Mouse (Mus musculus) lung, embryonic 16.5 days (tissue): ENCODE measurements around the gene Cdsn. TPM values are rescaled to one million over a fixed set of nuclear protein-coding genes. Genes with fewer than 3 reads are reported as not detected.

Experiments
- ATAC-seq: fragments of 200-750 bp; cut with Nextera tagmentation; 2 replicates; pipeline ENCODE4 v1.8.0; 2017; ENCODE audit warnings: low read depth, mild to moderate bottlenecking, moderate library complexity
- H3K27ac ChIP-seq: fragments of 300-500 bp; sonication (generic); 2 replicates; pipeline ENCODE4 v1.5.1; 2014; ENCODE audit warnings: mild to moderate bottlenecking, control low read depth, low read length
- H3K27me3 ChIP-seq: fragments of 300-500 bp; sonication (generic); 2 replicates; pipeline ENCODE4 v1.6.1; 2014; ENCODE audit warnings: low read depth, low read length, mixed read lengths; ENCODE audit not compliant: control insufficient read depth, insufficient read depth
- H3K36me3 ChIP-seq: fragments of 300-500 bp; sonication (generic); 2 replicates; pipeline ENCODE4 v1.6.1; 2014; ENCODE audit warnings: low read length; ENCODE audit not compliant: control insufficient read depth, insufficient read depth
- H3K4me1 ChIP-seq: fragments of 300-500 bp; sonication (generic); replicated peaks from 2 replicates; pipeline ENCODE4 v1.6.1; 2014; ENCODE audit warnings: low read length, mixed read lengths; ENCODE audit not compliant: control insufficient read depth, insufficient read depth
- H3K4me2 ChIP-seq: fragments of 300-500 bp; sonication (generic); 2 replicates; pipeline ENCODE4 v1.6.1; 2014; ENCODE audit warnings: low read depth, low read length, control low read depth
- H3K4me3 ChIP-seq: fragments of 300-500 bp; sonication (generic); 2 replicates; pipeline ENCODE4 v1.5.1; 2014; ENCODE audit warnings: mild to moderate bottlenecking, low read length, control low read depth
- H3K9ac ChIP-seq: fragments of 300-500 bp; sonication (generic); 2 replicates; pipeline ENCODE4 v1.6.1; 2014; ENCODE audit warnings: low read length, control low read depth
- H3K9me3 ChIP-seq: fragments of 300-500 bp; sonication (generic); 2 replicates; pipeline ENCODE4 v1.6.1; 2016; ENCODE audit warnings: low read length; ENCODE audit not compliant: control insufficient read depth
- WGBS: fragments of 180-500 bp; shearing (Covaris S2); extraction: QIAGEN DNeasy Blood & Tissue Kit; methylation state at CpG from one replicate; pipeline ENCODE4 v1.1.7; 2014; 5-methylcytosine and 5-hydroxymethylcytosine counted together
- polyA plus RNA-seq: library from polyadenylated mRNA; unstranded; fragments of >200 nt; fragmentation: Nextera tagmentation; extraction: Ambion mirVana; gene quantifications from 2 replicates; pipeline ENCODE4 v1.2.1, GENCODE M21; 2015

The Cdsn gene
- polyA plus RNA-seq, 1 experiment from 2014 or later: 0.05 TPM

DNA sequence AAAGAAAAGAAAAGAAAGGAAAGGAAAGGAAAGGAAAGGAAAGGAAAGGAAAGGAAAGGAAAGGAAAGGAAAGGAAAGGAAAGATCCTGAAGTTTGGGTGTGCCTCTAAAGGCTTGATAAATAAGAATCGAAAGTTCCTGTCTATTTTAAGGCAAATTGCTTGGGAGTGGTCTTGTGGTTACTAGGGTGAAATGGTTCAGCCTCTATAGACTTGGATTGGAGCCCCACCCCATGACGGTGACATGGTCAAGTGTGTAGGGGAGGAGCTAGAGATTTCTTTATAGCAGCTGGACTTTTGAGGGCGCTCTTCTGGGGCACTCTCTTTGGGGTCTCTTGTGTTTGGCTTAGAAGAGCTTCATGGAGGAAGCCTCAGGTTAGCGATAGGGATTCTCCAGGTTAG, 41.9 kb downstream of the Cdsn start:
- H3K4me2 ChIP-seq: no peak overlapping the region
- H3K27ac ChIP-seq: no peak overlapping the region
- H3K4me3 ChIP-seq: no peak overlapping the region
- H3K9me3 ChIP-seq: no peaks in the 10 kb centered on the region
- H3K4me1 ChIP-seq: no peaks in the 10 kb centered on the region
- no peaks in the 10 kb centered on the region for H3K36me3 ChIP-seq
- WGBS: 31% methylated on average over 4 of the region's 4 CpGs
- no peaks in the 10 kb centered on the region for H3K27me3 ChIP-seq
- ATAC-seq: no peak
- no peak overlapping the region for H3K9ac ChIP-seq

GRCm38 (mm10) chr17:35594456-35594855, 42.5 kb downstream of the Cdsn start:
- no peak for ATAC-seq

GRCm38 (mm10) chr17:35597399-35597798, 45.5 kb downstream of the Cdsn start:
- H3K27me3 ChIP-seq: no peaks in the 10 kb centered on the region
- no peak overlapping the region for H3K4me2 ChIP-seq
- no peak overlapping the region for H3K9ac ChIP-seq
- H3K9me3 ChIP-seq: no peaks in the 10 kb centered on the region
- H3K4me1 ChIP-seq: no peaks in the 10 kb centered on the region
- H3K27ac ChIP-seq: no peak overlapping the region
- WGBS: 94% methylated on average over 3 of the region's 3 CpGs
- no peak overlapping the region for H3K4me3 ChIP-seq
- no peak for ATAC-seq
- no peaks in the 10 kb centered on the region for H3K36me3 ChIP-seq

More at GRCm38 (mm10) chr17:35594456-35594855, 42.5 kb downstream of the Cdsn start:
- Histone ChIP-seq H3K27me3 (no peaks in the 10 kb centered on the region), H3K9me3 (no peaks in the 10 kb centered on the region), H3K9ac (no peak overlapping the region), H3K4me2 (no peak overlapping the region), H3K4me3 (no peak overlapping the region), H3K27ac (no peak overlapping the region), H3K36me3 (no peaks in the 10 kb centered on the region), H3K4me1 (no peaks in the 10 kb centered on the region)
- WGBS: 75% methylated on average over 7 of the region's 7 CpGs

- Histone ChIP-seq H3K9me3 (no peaks in the 10 kb centered on the region), H3K27ac (no peak within 1 kb of the TSS)
- 50% methylated on average over 2 of the region's 2 CpGs for WGBS
Observed at GRCm38 (mm10) chr17:35601249-35601648, 49.3 kb downstream of the Cdsn start, which contains the start of gene Sfta2. Gene Sfta2 (plus strand): TSS chr17:35601549.

GRCm38 (mm10) chr17:35601736-35602354, 49.9 kb downstream of the Cdsn start:
- H3K9ac ChIP-seq: no peak overlapping the region
- no peak overlapping the region for H3K4me3 ChIP-seq
- ATAC-seq: peak; percentile 28; the same call in 1 of the 2 replicates
- H3K27ac ChIP-seq: no peak overlapping the region
- H3K36me3 ChIP-seq: no peaks in the 10 kb centered on the region
- no peak overlapping the region for H3K4me2 ChIP-seq
- WGBS: 27% methylated on average over 8 of the region's 8 CpGs
- H3K4me1 ChIP-seq: no peaks in the 10 kb centered on the region
- no peaks in the 10 kb centered on the region for H3K27me3 ChIP-seq
- no peaks in the 10 kb centered on the region for H3K9me3 ChIP-seq

More at GRCm38 (mm10) chr17:35601249-35601648, 49.3 kb downstream of the Cdsn start, which contains the start of gene Sfta2:
- no peaks in the 10 kb centered on the region for H3K36me3 ChIP-seq
- no peaks in the 10 kb centered on the region for H3K4me1 ChIP-seq
- H3K27me3 ChIP-seq: no peaks in the 10 kb centered on the region
- H3K4me3 ChIP-seq: no peak within 1 kb of the TSS
- ATAC-seq: no peak
- no peak within 1 kb of the TSS for H3K4me2 ChIP-seq
- no peak within 1 kb of the TSS for H3K9ac ChIP-seq

Other genes starting within 250 kb of the Cdsn start
- 0.24 and 0.38 TPM in 2 replicates for gene H2-Q1, start 231.7 kb upstream of the Cdsn start, polyA plus RNA-seq
- gene H2-Q2, start 209.9 kb upstream of the Cdsn start, polyA plus RNA-seq: 6.5 and 7.0 TPM in 2 replicates
- gene H2-Q4, start 172.5 kb upstream of the Cdsn start, polyA plus RNA-seq: 5.9 and 6.5 TPM in 2 replicates
- 0.48 and 1.5 TPM in 2 replicates for gene H2-Q6, start 127.3 kb upstream of the Cdsn start, polyA plus RNA-seq
- 5.0 and 6.1 TPM in 2 replicates for gene H2-Q7, start 113.0 kb upstream of the Cdsn start, polyA plus RNA-seq
- 1.3 and 7.4 TPM in 2 replicates for gene H2-Q10, start 82.0 kb upstream of the Cdsn start, polyA plus RNA-seq
- gene Pou5f1, start 46.1 kb upstream of the Cdsn start, polyA plus RNA-seq: not detected in 2 replicates
- 91.9 and 96.7 TPM in 2 replicates for gene Tcf19, start 35.3 kb upstream of the Cdsn start, polyA plus RNA-seq
- 23.3 and 24.0 TPM in 2 replicates for gene Cchcr1, start 35.0 kb upstream of the Cdsn start, polyA plus RNA-seq
- 0.69 and 0.79 TPM in 2 replicates for gene Psors1c2, start 18.9 kb upstream of the Cdsn start, polyA plus RNA-seq
- 0.11 TPM in 1 of 2 replicates, not detected in the other for gene 2300002M23Rik, start 15.3 kb downstream of the Cdsn start, polyA plus RNA-seq
- gene Sfta2, start 49.4 kb downstream of the Cdsn start, polyA plus RNA-seq: 193 and 232 TPM in 2 replicates
- 0.03 TPM in 1 of 2 replicates, not detected in the other for gene Gm9573, start 74.5 kb downstream of the Cdsn start, polyA plus RNA-seq
- gene Mucl3, start 91.6 kb downstream of the Cdsn start, polyA plus RNA-seq: 1.7 and 1.9 TPM in 2 replicates
- 22.8 and 25.4 TPM in 2 replicates for gene Vars2, start 115.5 kb downstream of the Cdsn start, polyA plus RNA-seq
- 47.5 and 48.0 TPM in 2 replicates for gene Gtf2h4, start 121.6 kb downstream of the Cdsn start, polyA plus RNA-seq
- 50.5 and 51.3 TPM in 2 replicates for gene Ddr1, start 152.5 kb downstream of the Cdsn start, polyA plus RNA-seq